Mouse (Mus musculus) kidney, adult 2 months (tissue): ENCODE results near the gene Kcnj9. TPM values are rescaled to one million over a fixed set of nuclear protein-coding genes. Genes with fewer than 3 reads are reported as not detected.

Source experiments
- DNase-seq: peaks from one replicate; pipeline ENCODE4 v3.0.0; 2021
- H3K27ac ChIP-seq: fragments of 200-500 bp; 2 replicates; pipeline ENCODE4 v1.5.1; 2012; ENCODE audit warnings: low read depth, low read length, control low read depth, inconsistent platforms; ENCODE audit not compliant: insufficient read depth
- H3K27me3 ChIP-seq: fragments of 200-500 bp; replicated peaks from 2 replicates; pipeline ENCODE4 v1.6.1; 2012; ENCODE audit warnings: mild to moderate bottlenecking, moderate library complexity, low read length, inconsistent platforms; ENCODE audit not compliant: control insufficient read depth, insufficient read depth
- H3K36me3 ChIP-seq: fragments of 200-500 bp; 2 replicates; pipeline ENCODE4 v1.6.1; 2012; ENCODE audit warnings: mild to moderate bottlenecking, moderate library complexity, low read length, inconsistent platforms; ENCODE audit not compliant: control insufficient read depth, insufficient read depth
- H3K4me1 ChIP-seq: fragments of 200-500 bp; 2 replicates; pipeline ENCODE4 v1.6.1; 2011; ENCODE audit warnings: low read length; ENCODE audit not compliant: control insufficient read depth, insufficient read depth
- H3K4me3 ChIP-seq: fragments of 200-500 bp; 2 replicates; pipeline ENCODE4 v1.5.1; 2011; ENCODE audit warnings: mild to moderate bottlenecking, low read depth, low read length, control low read depth; ENCODE audit not compliant: insufficient read depth
- CTCF ChIP-seq: fragments of 200-500 bp; conservative IDR thresholded peaks from 2 replicates; pipeline ENCODE4 v1.5.1; 2011; ENCODE audit warnings: low read depth, mild to moderate bottlenecking, control low read depth, low read length, moderate library complexity, mixed read lengths; ENCODE audit not compliant: insufficient read depth, insufficient read length
- POLR2A ChIP-seq: fragments of 200-500 bp; IDR thresholded peaks from one replicate; pipeline ENCODE4 v1.6.1; 2011; ENCODE audit warnings: low read depth, low read length, control low read depth
- WGBS: fragments of 180-500 bp; shearing (Covaris S2); methylation state at CpG from one replicate; pipeline ENCODE4 v1.1.7; 2018; 5-methylcytosine and 5-hydroxymethylcytosine counted together
- polyA plus RNA-seq: library from polyadenylated mRNA; depleted of rRNA; stranded (reverse); fragments of >200 nt; gene quantifications from 2 replicates; pipeline ENCODE4 v1.2.3, GENCODE M21; 2012

Kcnj9 gene
- polyA plus RNA-seq, 1 experiment, result 0.06 TPM

- Histone ChIP-seq H3K36me3 (no peaks in the 10 kb centered on the region), H3K27ac (0 out of 2 replicates have a peak overlapping the region, but pooled peaks have one; percentile 27), H3K27me3 (no peaks in the 10 kb centered on the region), H3K4me3 (no peak overlapping the region), H3K4me1 (peaks cover under 1% of the 10 kb centered on the region; the same call in 1 of the 2 replicates)
- TF ChIP-seq POLR2A (no peak), CTCF (no peak)
- no peak for DNase-seq
- 59% methylated on average over 3 of the region's 3 CpGs for WGBS
Observed at GRCm38 (mm10) chr1:172355336-172355735, 26.2 kb upstream of the Kcnj9 start.

- DNase-seq, result no peak
- Histone ChIP-seq H3K27ac (peak overlapping the region; percentile 21; the same call in 1 of the 2 replicates), H3K4me1 (peaks cover 3% of the 10 kb centered on the region; the same call in 1 of the 2 replicates), H3K4me3 (no peak overlapping the region), H3K27me3 (no peaks in the 10 kb centered on the region), H3K36me3 (no peaks in the 10 kb centered on the region)
- WGBS, result 73% methylated on average over 3 of the region's 3 CpGs
- TF ChIP-seq POLR2A (no peak), CTCF (no peak)
Observed at GRCm38 (mm10) chr1:172352453-172352852, 23.3 kb upstream of the Kcnj9 start.

GRCm38 (mm10) chr1:172352001-172352400 is 22.9 kb upstream of the Kcnj9 start:
- H3K4me3 ChIP-seq, result no peak overlapping the region
- WGBS, result 53% methylated on average over 6 of the region's 6 CpGs
- TF ChIP-seq CTCF, result no peak
- no peak for TF ChIP-seq POLR2A
- H3K4me1 ChIP-seq, result peaks cover 3% of the 10 kb centered on the region; the same call in 1 of the 2 replicates
- no peaks in the 10 kb centered on the region for H3K36me3 ChIP-seq
- H3K27me3 ChIP-seq, result no peaks in the 10 kb centered on the region
- H3K27ac ChIP-seq, result peak overlapping the region; percentile 54
- no peak for DNase-seq

GRCm38 (mm10) chr1:172349916-172350812 is 21.0 kb upstream of the Kcnj9 start:
- Histone ChIP-seq H3K27ac (peak overlapping the region; percentile 69), H3K36me3 (no peaks in the 10 kb centered on the region), H3K4me1 (peaks cover 3% of the 10 kb centered on the region; the same call in 1 of the 2 replicates), H3K27me3 (no peaks in the 10 kb centered on the region), H3K4me3 (no peak overlapping the region)
- no peak for TF ChIP-seq POLR2A
- no peak for TF ChIP-seq CTCF
- peak; percentile 90 for DNase-seq
- 17% methylated on average over 19 of the region's 19 CpGs for WGBS

- Histone ChIP-seq H3K27me3 (no peaks in the 10 kb centered on the region), H3K27ac (peak overlapping the region; percentile 69; the same call in 1 of the 2 replicates), H3K4me1 (peaks cover 3% of the 10 kb centered on the region; the same call in 1 of the 2 replicates), H3K36me3 (no peaks in the 10 kb centered on the region), H3K4me3 (no peak overlapping the region)
- WGBS, result 62% methylated on average over 5 of the region's 5 CpGs
- no peak for DNase-seq
- TF ChIP-seq CTCF (no peak), POLR2A (no peak)
Observed at GRCm38 (mm10) chr1:172349504-172349903, 20.4 kb upstream of the Kcnj9 start.

- 83% methylated on average over 12 of the region's 12 CpGs for WGBS
- no peak for DNase-seq
- no peaks in the 10 kb centered on the region for H3K27me3 ChIP-seq
- no peak overlapping the region for H3K4me3 ChIP-seq
- no peaks in the 10 kb centered on the region for H3K36me3 ChIP-seq
- peaks cover 3% of the 10 kb centered on the region; the same call in 1 of the 2 replicates for H3K4me1 ChIP-seq
- H3K27ac ChIP-seq, result no peak overlapping the region
- TF ChIP-seq POLR2A, result no peak
- TF ChIP-seq CTCF, result no peak
Observed at GRCm38 (mm10) chr1:172347382-172347781, 18.3 kb upstream of the Kcnj9 start.

- TF ChIP-seq POLR2A (no peak), CTCF (no peak; the same call in 1 of the 2 replicates)
- DNase-seq, result peak; percentile 68
- H3K4me1 ChIP-seq, result peaks cover 3% of the 10 kb centered on the region; the same call in 1 of the 2 replicates
- 55% methylated on average over 10 of the region's 10 CpGs for WGBS
- H3K27me3 ChIP-seq, result no peaks in the 10 kb centered on the region
- H3K36me3 ChIP-seq, result no peaks in the 10 kb centered on the region
- peak overlapping the region; percentile 66 for H3K27ac ChIP-seq
- no peak overlapping the region for H3K4me3 ChIP-seq
Observed at GRCm38 (mm10) chr1:172346707-172347106, 17.6 kb upstream of the Kcnj9 start.
